Mouse (Mus musculus): ENCODE measurements around the gene Skap1. TPM values are rescaled to one million over a fixed set of nuclear protein-coding genes. Genes with fewer than 3 reads are reported as not detected.

The Skap1 gene
- polyA plus RNA-seq, 1 experiment from 2014 or later: 1.8 TPM

- Histone ChIP-seq H3K27ac (ENCODE audit: low read depth, low read length) (peak overlapping the region; percentile 65), H3K4me3 (ENCODE audit: low read depth, low read length) (no peak overlapping the region)
Observed at GRCm38 (mm10) chr11:96456508-96457305, 7.7 kb upstream of the Skap1 start.

GRCm38 (mm10) chr11:96461766-96462165 lies 2.6 kb upstream of the Skap1 start:
- no peak overlapping the region for H3K9ac ChIP-seq (ENCODE audit: low read length)
- H3K27me3 ChIP-seq (ENCODE audit: control insufficient read depth, insufficient read depth, low read length): peaks cover 18% of the 10 kb centered on the region
- H3K36me3 ChIP-seq (ENCODE audit: control insufficient read depth, insufficient read depth, low read length): no peaks in the 10 kb centered on the region
- no peaks in the 10 kb centered on the region for H3K9me3 ChIP-seq (ENCODE audit: control insufficient read depth, low read length)
- H3K4me2 ChIP-seq (ENCODE audit: low read depth): no peak overlapping the region
- no peak overlapping the region for H3K4me3 ChIP-seq (ENCODE audit: low read depth, low read length)
- ATAC-seq (ENCODE audit: insufficient read depth, low FRiP score, low TSS enrichment): no peak
- peak; percentile 23 for DNase-seq (ENCODE audit: low spot score)
- H3K4me1 ChIP-seq (ENCODE audit: control insufficient read depth, insufficient read depth, low read length): peaks cover 20% of the 10 kb centered on the region
- H3K27ac ChIP-seq (ENCODE audit: low read depth, low read length): peak overlapping the region; percentile 79
- WGBS: 53% methylated on average over 4 of the region's 4 CpGs

More at GRCm38 (mm10) chr11:96456508-96457305, 7.7 kb upstream of the Skap1 start:
- ATAC-seq (ENCODE audit: insufficient read depth, low FRiP score, low TSS enrichment) (no peak), DNase-seq (ENCODE audit: low spot score) (peak; percentile 51)
- H3K27me3 ChIP-seq (ENCODE audit: control insufficient read depth, insufficient read depth, low read length): no peaks in the 10 kb centered on the region
- H3K9me3 ChIP-seq (ENCODE audit: control insufficient read depth, low read length): no peaks in the 10 kb centered on the region
- H3K9ac ChIP-seq (ENCODE audit: low read length): no peak overlapping the region
- H3K4me2 ChIP-seq (ENCODE audit: low read depth): no peak overlapping the region
- peaks cover 6% of the 10 kb centered on the region; the same call in 1 of the 2 replicates for H3K4me1 ChIP-seq (ENCODE audit: control insufficient read depth, insufficient read depth, low read length)
- H3K36me3 ChIP-seq (ENCODE audit: control insufficient read depth, insufficient read depth, low read length): no peaks in the 10 kb centered on the region
- 29% methylated on average over 12 of the region's 12 CpGs for WGBS

- 0 out of 2 replicates have a peak overlapping the region, but pooled peaks have one; percentile 14 for H3K4me2 ChIP-seq (ENCODE audit: low read depth)
- no peak overlapping the region for H3K4me3 ChIP-seq (ENCODE audit: low read depth, low read length)
- ATAC-seq (ENCODE audit: insufficient read depth, low FRiP score, low TSS enrichment) (no peak), DNase-seq (ENCODE audit: low spot score) (peak; percentile 36)
- 9% methylated on average over 9 of the region's 9 CpGs for WGBS
- H3K27me3 ChIP-seq (ENCODE audit: control insufficient read depth, insufficient read depth, low read length): peaks cover 18% of the 10 kb centered on the region
- no peaks in the 10 kb centered on the region for H3K36me3 ChIP-seq (ENCODE audit: control insufficient read depth, insufficient read depth, low read length)
- no peak overlapping the region for H3K9ac ChIP-seq (ENCODE audit: low read length)
- H3K9me3 ChIP-seq (ENCODE audit: control insufficient read depth, low read length): no peaks in the 10 kb centered on the region
- H3K4me1 ChIP-seq (ENCODE audit: control insufficient read depth, insufficient read depth, low read length): peaks cover 20% of the 10 kb centered on the region
- H3K27ac ChIP-seq (ENCODE audit: low read depth, low read length): peak overlapping the region; percentile 79
Observed at GRCm38 (mm10) chr11:96462191-96462752, 2.1 kb upstream of the Skap1 start.

GRCm38 (mm10) chr11:96464716-96465060 lies 295 bp downstream of the Skap1 start:
- H3K27me3 ChIP-seq (ENCODE audit: control insufficient read depth, insufficient read depth, low read length): peaks cover 18% of the 10 kb centered on the region
- peak overlapping the region; percentile 59 for H3K4me2 ChIP-seq (ENCODE audit: low read depth)
- H3K27ac ChIP-seq (ENCODE audit: low read depth, low read length): no peak overlapping the region
- no peaks in the 10 kb centered on the region for H3K9me3 ChIP-seq (ENCODE audit: control insufficient read depth, low read length)
- H3K4me1 ChIP-seq (ENCODE audit: control insufficient read depth, insufficient read depth, low read length): peaks cover 20% of the 10 kb centered on the region
- no peaks in the 10 kb centered on the region for H3K36me3 ChIP-seq (ENCODE audit: control insufficient read depth, insufficient read depth, low read length)
- H3K9ac ChIP-seq (ENCODE audit: low read length): no peak overlapping the region
- peak overlapping the region; percentile 27 for H3K4me3 ChIP-seq (ENCODE audit: low read depth, low read length)
- ATAC-seq (ENCODE audit: insufficient read depth, low FRiP score, low TSS enrichment) (no peak), DNase-seq (ENCODE audit: low spot score) (no peak)
- 19% methylated on average over 5 of the region's 5 CpGs for WGBS

GRCm38 (mm10) chr11:96465426-96466056 lies 1.1 kb downstream of the Skap1 start:
- 84% methylated on average over 10 of the region's 10 CpGs for WGBS
- Histone ChIP-seq H3K4me2 (ENCODE audit: low read depth) (no peak overlapping the region), H3K27ac (ENCODE audit: low read depth, low read length) (no peak overlapping the region), H3K36me3 (ENCODE audit: control insufficient read depth, insufficient read depth, low read length) (no peaks in the 10 kb centered on the region), H3K4me1 (ENCODE audit: control insufficient read depth, insufficient read depth, low read length) (peaks cover 20% of the 10 kb centered on the region), H3K9me3 (ENCODE audit: control insufficient read depth, low read length) (no peaks in the 10 kb centered on the region), H3K27me3 (ENCODE audit: control insufficient read depth, insufficient read depth, low read length) (peaks cover 18% of the 10 kb centered on the region), H3K9ac (ENCODE audit: low read length) (no peak overlapping the region), H3K4me3 (ENCODE audit: low read depth, low read length) (no peak overlapping the region)
- DNase-seq (ENCODE audit: low spot score) (no peak), ATAC-seq (ENCODE audit: insufficient read depth, low FRiP score, low TSS enrichment) (no peak)

- Histone ChIP-seq H3K27ac (ENCODE audit: low read depth, low read length) (no peak overlapping the region), H3K4me3 (ENCODE audit: low read depth, low read length) (no peak overlapping the region), H3K4me1 (ENCODE audit: control insufficient read depth, insufficient read depth, low read length) (peaks cover 20% of the 10 kb centered on the region), H3K36me3 (ENCODE audit: control insufficient read depth, insufficient read depth, low read length) (no peaks in the 10 kb centered on the region), H3K9me3 (ENCODE audit: control insufficient read depth, low read length) (no peaks in the 10 kb centered on the region), H3K9ac (ENCODE audit: low read length) (no peak overlapping the region), H3K4me2 (ENCODE audit: low read depth) (no peak overlapping the region), H3K27me3 (ENCODE audit: control insufficient read depth, insufficient read depth, low read length) (peaks cover 18% of the 10 kb centered on the region)
- DNase-seq (ENCODE audit: low spot score) (no peak), ATAC-seq (ENCODE audit: insufficient read depth, low FRiP score, low TSS enrichment) (no peak)
- WGBS: 67% methylated on average over 7 of the region's 7 CpGs
Observed at GRCm38 (mm10) chr11:96466382-96466781, 2.0 kb downstream of the Skap1 start.

GRCm38 (mm10) chr11:96466987-96467386 lies 2.6 kb downstream of the Skap1 start:
- Histone ChIP-seq H3K4me1 (ENCODE audit: control insufficient read depth, insufficient read depth, low read length) (peaks cover 16% of the 10 kb centered on the region), H3K4me3 (ENCODE audit: low read depth, low read length) (no peak overlapping the region), H3K4me2 (ENCODE audit: low read depth) (no peak overlapping the region), H3K36me3 (ENCODE audit: control insufficient read depth, insufficient read depth, low read length) (no peaks in the 10 kb centered on the region), H3K27me3 (ENCODE audit: control insufficient read depth, insufficient read depth, low read length) (peaks cover 18% of the 10 kb centered on the region), H3K27ac (ENCODE audit: low read depth, low read length) (no peak overlapping the region), H3K9me3 (ENCODE audit: control insufficient read depth, low read length) (no peaks in the 10 kb centered on the region), H3K9ac (ENCODE audit: low read length) (no peak overlapping the region)
- no peak for DNase-seq (ENCODE audit: low spot score)
- 57% methylated on average over 7 of the region's 7 CpGs for whole genome bisulfite sequencing
- no peak for ATAC-seq (ENCODE audit: insufficient read depth, low FRiP score, low TSS enrichment)

GRCm38 (mm10) chr11:96468048-96468745 lies 3.8 kb downstream of the Skap1 start:
- WGBS: 78% methylated on average over 9 of the region's 9 CpGs
- Histone ChIP-seq H3K4me2 (ENCODE audit: low read depth) (no peak overlapping the region), H3K27ac (ENCODE audit: low read depth, low read length) (no peak overlapping the region), H3K27me3 (ENCODE audit: control insufficient read depth, insufficient read depth, low read length) (peaks cover 16% of the 10 kb centered on the region), H3K9me3 (ENCODE audit: control insufficient read depth, low read length) (no peaks in the 10 kb centered on the region), H3K36me3 (ENCODE audit: control insufficient read depth, insufficient read depth, low read length) (no peaks in the 10 kb centered on the region), H3K4me1 (ENCODE audit: control insufficient read depth, insufficient read depth, low read length) (peaks cover 8% of the 10 kb centered on the region; the same call in 1 of the 2 replicates), H3K9ac (ENCODE audit: low read length) (no peak overlapping the region), H3K4me3 (ENCODE audit: low read depth, low read length) (no peak overlapping the region)
- ATAC-seq (ENCODE audit: insufficient read depth, low FRiP score, low TSS enrichment): no peak
- DNase-seq (ENCODE audit: low spot score): no peak
